Mouse (Mus musculus) bone marrow macrophage, adult 2 months (primary cell): ENCODE measurements around the gene Adamts17.

Experiments used
- CTCF ChIP-seq: IDR thresholded peaks from 2 replicates; pipeline ENCODE4 v1.5.1; 2012; ENCODE audit warnings: low read depth, mild to moderate bottlenecking, low read length, moderate library complexity
- POLR2A ChIP-seq: IDR thresholded peaks from 2 replicates; pipeline ENCODE4 v1.6.1; 2012; ENCODE audit warnings: mild to moderate bottlenecking, low read depth, low read length, borderline replicate concordance

DNA sequence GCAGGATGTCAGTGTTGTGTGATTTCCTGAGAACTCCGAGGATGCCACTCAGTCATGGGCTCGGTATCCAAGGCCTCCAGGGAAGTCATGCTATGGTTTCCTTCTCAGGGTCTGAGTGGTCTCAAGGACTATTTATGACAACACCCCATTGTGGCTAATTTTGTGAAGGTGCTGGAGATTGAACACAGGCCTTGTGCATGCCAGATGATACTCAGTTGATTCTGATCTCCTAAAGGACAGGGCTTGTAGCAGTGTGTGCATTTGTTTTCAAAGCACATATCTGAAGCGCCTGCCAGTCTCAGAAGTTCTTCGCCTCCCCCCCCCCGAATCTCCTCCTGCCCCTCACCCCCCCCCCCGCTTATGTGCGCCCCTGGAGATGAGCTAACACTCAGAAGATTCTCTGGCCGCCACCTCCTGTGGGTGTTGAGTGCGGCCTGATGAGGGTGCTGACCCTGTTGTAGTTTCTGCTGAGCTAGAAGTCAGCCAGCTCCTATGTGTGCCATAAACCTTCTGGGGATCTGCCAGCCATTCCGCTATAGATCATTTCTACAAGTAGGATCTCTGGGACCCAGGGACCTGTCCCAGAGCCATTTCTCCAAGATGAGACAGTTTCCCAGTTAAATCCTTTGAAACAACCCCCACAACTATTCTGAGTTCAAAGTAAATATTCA is 232.6 kb downstream of the Adamts17 start:
- TF ChIP-seq CTCF (no peak), POLR2A (no peak)
